Mouse (Mus musculus): Measurements from ENCODE around the gene Cat.
A peak's percentile ranks its signal among the peaks of the same experiment; 100 is the strongest.

Gene Cat

GRCm38 (mm10) chr2:103432695-103433275 lies 52.2 kb downstream of the Cat start:
- DNase-seq, result no peak

GRCm38 (mm10) chr2:103430712-103431111 lies 54.2 kb downstream of the Cat start:
- peak; percentile 59 for DNase-seq

GRCm38 (mm10) chr2:103428356-103428755 lies 56.6 kb downstream of the Cat start:
- DNase-seq, result no peak

- no peak for DNase-seq
These were observed 59.4 kb downstream of the Cat start for GRCm38 (mm10) chr2:103425456-103426063.

GRCm38 (mm10) chr2:103424349-103425026 lies 60.5 kb downstream of the Cat start:
- DNase-seq, result peak; percentile 65

GRCm38 (mm10) chr2:103423884-103424283 lies 61.1 kb downstream of the Cat start:
- DNase-seq, result no peak

GRCm38 (mm10) chr2:103420650-103421507 lies 64.1 kb downstream of the Cat start:
- no peak for DNase-seq

GRCm38 (mm10) chr2:103415774-103416173 lies 69.2 kb downstream of the Cat start:
- DNase-seq, result no peak

- DNase-seq, result no peak
These were observed 71.6 kb downstream of the Cat start for GRCm38 (mm10) chr2:103413381-103413780.

GRCm38 (mm10) chr2:103411816-103412215 lies 73.1 kb downstream of the Cat start:
- no peak for DNase-seq

- no peak for DNase-seq
These were observed 73.6 kb downstream of the Cat start, which contains the start of gene Elf5 for GRCm38 (mm10) chr2:103411348-103411747. Gene Elf5 (plus strand): TSS chr2:103411688.

GRCm38 (mm10) chr2:103406239-103406638 lies 78.7 kb downstream of the Cat start:
- no peak for DNase-seq

All from kidney, postnatal 14 days (tissue).